Mouse (Mus musculus) liver, embryonic 14 days (tissue): ENCODE results near the gene Olfr1112. TPM values are rescaled to one million over a fixed set of nuclear protein-coding genes. Genes with fewer than 3 reads are reported as not detected.

Experiments used
- polyA plus RNA-seq: library from polyadenylated mRNA; depleted of rRNA; stranded (reverse); fragments of >200 nt; gene quantifications from 2 replicates; pipeline ENCODE4 v1.2.3, GENCODE M21; 2012; rRNA removed

Olfr1112 gene
- not detected in 2 replicates for polyA plus RNA-seq

DNA sequence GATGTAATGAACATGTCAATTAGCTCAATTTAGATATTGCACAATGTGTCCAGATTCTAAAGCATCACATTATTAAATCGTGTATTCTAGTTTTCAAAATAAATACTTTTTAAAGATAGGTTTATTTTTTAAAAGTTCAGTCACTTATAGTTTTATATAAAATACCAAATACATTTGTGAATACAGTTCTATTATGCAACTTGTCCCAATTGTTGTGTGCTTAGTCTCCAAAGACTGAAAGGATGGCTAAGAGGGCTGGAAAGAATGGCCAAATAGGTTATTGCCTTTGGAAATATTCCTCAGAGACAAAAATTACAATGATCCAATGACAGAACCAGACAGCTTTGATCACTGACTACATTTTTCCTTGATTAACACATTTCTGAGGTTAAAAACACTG lies at the start of gene Olfr1112:
Olfr1112 (plus strand) TSS at position 301 of the 400 bp plus-strand sequence.

GRCm38 (mm10) chr2:87140200-87140599 lies 47.4 kb upstream of the Olfr1112 start, which contains the start of gene Olfr1110:
Gene Olfr1110 (minus strand): TSS chr2:87140300.

GRCm38 (mm10) chr2:87152524-87152923 lies 35.1 kb upstream of the Olfr1112 start, which contains the start of gene Olfr1111:
Gene Olfr1111 (minus strand): TSS chr2:87152624.

GRCm38 (mm10) chr2:87208670-87209069 lies 21.1 kb downstream of the Olfr1112 start, which contains the start of gene Olfr1113:
Gene Olfr1113 (plus strand): TSS chr2:87208970.

Other genes with a start within 250 kb of the Olfr1112 start
- not detected in 2 replicates for gene Olfr1099, start 227.1 kb upstream of the Olfr1112 start, polyA plus RNA-seq
- gene Olfr1100, start 207.8 kb upstream of the Olfr1112 start, polyA plus RNA-seq, result not detected in 2 replicates
- gene Olfr1101, start 196.6 kb upstream of the Olfr1112 start, polyA plus RNA-seq, result not detected in 2 replicates
- not detected in 2 replicates for gene Olfr1102, start 189.4 kb upstream of the Olfr1112 start, polyA plus RNA-seq
- gene Olfr1104, start 160.7 kb upstream of the Olfr1112 start, polyA plus RNA-seq, result not detected in 2 replicates
- gene Olfr1105, start 151.3 kb upstream of the Olfr1112 start, polyA plus RNA-seq, result not detected in 2 replicates
- not detected in 2 replicates for gene Olfr1106, start 135.5 kb upstream of the Olfr1112 start, polyA plus RNA-seq
- gene Olfr1107, start 112.0 kb upstream of the Olfr1112 start, polyA plus RNA-seq, result not detected in 2 replicates
- not detected in 2 replicates for gene Olfr1109, start 91.8 kb upstream of the Olfr1112 start, polyA plus RNA-seq
- gene Olfr259, start 73.2 kb upstream of the Olfr1112 start, polyA plus RNA-seq, result not detected in 2 replicates
- gene Olfr1110, start 47.5 kb upstream of the Olfr1112 start, polyA plus RNA-seq, result not detected in 2 replicates
- gene Olfr1111, start 35.2 kb upstream of the Olfr1112 start, polyA plus RNA-seq, result not detected in 2 replicates
- gene Olfr1113, start 21.2 kb downstream of the Olfr1112 start, polyA plus RNA-seq, result not detected in 2 replicates
- not detected in 2 replicates for gene Olfr1115, start 60.2 kb downstream of the Olfr1112 start, polyA plus RNA-seq
- not detected in 2 replicates for gene Olfr1116, start 79.7 kb downstream of the Olfr1112 start, polyA plus RNA-seq
- gene Olfr1118, start 119.8 kb downstream of the Olfr1112 start, polyA plus RNA-seq, result not detected in 2 replicates
- not detected in 2 replicates for gene Olfr1120, start 167.0 kb downstream of the Olfr1112 start, polyA plus RNA-seq
- not detected in 2 replicates for gene Olfr1121, start 182.1 kb downstream of the Olfr1112 start, polyA plus RNA-seq
- not detected in 2 replicates for gene Olfr1122, start 198.1 kb downstream of the Olfr1112 start, polyA plus RNA-seq
- gene Olfr1123, start 228.8 kb downstream of the Olfr1112 start, polyA plus RNA-seq, result not detected in 2 replicates
- gene Olfr1124, start 242.5 kb downstream of the Olfr1112 start, polyA plus RNA-seq, result not detected in 2 replicates